In genomic region chr10:66966391-66967109, GRCm38 (mm10) we compare ENCODE assay signal across 8 mouse cellular contexts.
DNase-seq lines count a peak whose midpoint lies in the region.

No protein-coding gene starts in this region.

- peak; percentile 42 for DNase-seq in kidney, adult 9 months
- no peak for DNase-seq in kidney, adult 18-20 months
- peak; percentile 42 for DNase-seq in brain, embryonic 18.5 days (ENCODE audit: low read depth, low spot score)
- peak; percentile 41 for DNase-seq in gastrocnemius, postnatal 25 days
- DNase-seq in lung, postnatal 4 days = peak; percentile 41 to 46
- no peak for DNase-seq in urinary bladder, adult 2 months (ENCODE audit: low spot score)
- DNase-seq in spleen, postnatal 14 days (ENCODE audit: low spot score in 2 of 2) = no peak
- no peak for DNase-seq in frontal cortex, postnatal 14 days (ENCODE audit: low spot score in 2 of 2)

Comparison
In these comparisons a context has a peak if more than half of its experiments do, and no peak if none do; other contexts are left out.
1. DNase-seq: peak in kidney, adult 9 months (single experiment), brain, embryonic 18.5 days (single experiment), gastrocnemius, postnatal 25 days (single experiment) and lung, postnatal 4 days (2 of 2); none in kidney, adult 18-20 months (single experiment), urinary bladder, adult 2 months (single experiment), spleen, postnatal 14 days (0 of 2) and frontal cortex, postnatal 14 days (0 of 2).